Mouse (Mus musculus): ENCODE data around the gene Pdgfb.

DNA sequence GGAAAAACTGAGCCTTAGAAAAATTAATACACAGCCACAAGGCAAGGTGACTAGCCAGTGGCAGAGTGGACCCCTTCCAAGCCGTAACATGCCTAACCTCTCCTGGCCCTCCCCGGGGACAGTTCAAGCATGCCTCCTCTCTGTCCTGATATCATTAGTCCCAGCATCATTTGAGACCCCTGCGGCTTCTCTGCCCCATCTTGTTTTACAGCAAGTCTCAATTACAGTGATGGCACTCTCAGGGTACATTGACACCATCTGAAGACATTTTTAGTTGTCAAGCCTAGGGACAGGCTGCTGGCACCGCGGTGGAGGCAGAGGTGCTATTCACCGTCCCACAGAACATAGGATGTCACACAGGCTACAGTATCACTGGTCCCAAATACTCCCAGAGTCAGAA, 6.3 kb downstream of the Pdgfb start:
- TF ChIP-seq CTCF (IDR thresholded peaks at IDR 0.05; ENCODE audit: extremely low read depth, insufficient read depth, insufficient read length, insufficient replicate concordance) = no peak
- TF ChIP-seq POLR2A (IDR thresholded peaks at IDR 0.05; ENCODE audit: low read depth, low read length) = no peak

All from spleen, adult 2 months (tissue).